Mouse (Mus musculus): ENCODE results near the gene Fads1. TPM values are rescaled to one million over a fixed set of nuclear protein-coding genes. Genes with fewer than 3 reads are reported as not detected.
A peak's percentile ranks its signal among the peaks of the same experiment; 100 is the strongest.

Gene Fads1
- 152 and 155 TPM in 2 replicates for polyA plus RNA-seq (2014; fragmentation: Nextera tagmentation; extraction: Ambion mirVana)

- under 1% methylated on average over 70 of the region's 70 CpGs for WGBS
- peaks cover 12% of the 10 kb centered on the region for H3K4me1 ChIP-seq (ENCODE audit: control insufficient read depth, insufficient read depth, low read length)
- peak within 1 kb of the TSS; percentile 55 for H3K4me3 ChIP-seq (ENCODE audit: low read depth, low read length)
- H3K27ac ChIP-seq (ENCODE audit: low read depth, low read length) = peak within 1 kb of the TSS; percentile 86
- H3K4me2 ChIP-seq = peak within 1 kb of the TSS; percentile 66
- ATAC-seq (ENCODE audit: low FRiP score) (peak; percentile 98), DNase-seq (ENCODE audit: low spot score, missing footprints) (peak; percentile 99)
- H3K9me3 ChIP-seq (ENCODE audit: control insufficient read depth, low read length) = no peaks in the 10 kb centered on the region
- H3K27me3 ChIP-seq (ENCODE audit: control insufficient read depth, insufficient read depth, low read length) = no peaks in the 10 kb centered on the region
- H3K36me3 ChIP-seq (ENCODE audit: control insufficient read depth, insufficient read depth, low read length) = peaks cover 12% of the 10 kb centered on the region; the same call in 1 of the 2 replicates
- H3K9ac ChIP-seq (ENCODE audit: low read length) = peak within 1 kb of the TSS; percentile 90
These were observed at the start of gene Fads1 for GRCm38 (mm10) chr19:10182670-10183298. TSS of gene Fads1 (plus strand) at chr19:10182888.

GRCm38 (mm10) chr19:10134692-10135091, 48.0 kb upstream of the Fads1 start:
- WGBS = 64% methylated on average over 2 of the region's 2 CpGs
- DNase-seq (ENCODE audit: low spot score, missing footprints) = no peak
- H3K27ac ChIP-seq (ENCODE audit: low read depth, low read length) = no peak overlapping the region

GRCm38 (mm10) chr19:10137423-10137822, 45.3 kb upstream of the Fads1 start:
- Histone ChIP-seq H3K36me3 (ENCODE audit: control insufficient read depth, insufficient read depth, low read length) (no peaks in the 10 kb centered on the region), H3K4me2 (no peak overlapping the region), H3K27me3 (ENCODE audit: control insufficient read depth, insufficient read depth, low read length) (no peaks in the 10 kb centered on the region), H3K9me3 (ENCODE audit: control insufficient read depth, low read length) (no peaks in the 10 kb centered on the region), H3K27ac (ENCODE audit: low read depth, low read length) (no peak overlapping the region), H3K9ac (ENCODE audit: low read length) (no peak overlapping the region), H3K4me3 (ENCODE audit: low read depth, low read length) (no peak overlapping the region), H3K4me1 (ENCODE audit: control insufficient read depth, insufficient read depth, low read length) (no peaks in the 10 kb centered on the region)
- no peak for ATAC-seq (ENCODE audit: low FRiP score)
- DNase-seq (ENCODE audit: low spot score, missing footprints) = peak; percentile 61
- WGBS = 85% methylated on average over 5 of the region's 5 CpGs

More at GRCm38 (mm10) chr19:10134692-10135091, 48.0 kb upstream of the Fads1 start:
- Histone ChIP-seq H3K4me3 (ENCODE audit: low read depth, low read length) (no peak overlapping the region), H3K9ac (ENCODE audit: low read length) (no peak overlapping the region), H3K36me3 (ENCODE audit: control insufficient read depth, insufficient read depth, low read length) (no peaks in the 10 kb centered on the region), H3K9me3 (ENCODE audit: control insufficient read depth, low read length) (no peaks in the 10 kb centered on the region), H3K4me1 (ENCODE audit: control insufficient read depth, insufficient read depth, low read length) (no peaks in the 10 kb centered on the region), H3K4me2 (no peak overlapping the region), H3K27me3 (ENCODE audit: control insufficient read depth, insufficient read depth, low read length) (no peaks in the 10 kb centered on the region)
- ATAC-seq (ENCODE audit: low FRiP score) = no peak

GRCm38 (mm10) chr19:10139736-10140135, 43.0 kb upstream of the Fads1 start:
- Histone ChIP-seq H3K9ac (ENCODE audit: low read length) (no peak overlapping the region), H3K4me2 (no peak overlapping the region), H3K36me3 (ENCODE audit: control insufficient read depth, insufficient read depth, low read length) (no peaks in the 10 kb centered on the region), H3K27ac (ENCODE audit: low read depth, low read length) (no peak overlapping the region), H3K9me3 (ENCODE audit: control insufficient read depth, low read length) (no peaks in the 10 kb centered on the region), H3K4me3 (ENCODE audit: low read depth, low read length) (no peak overlapping the region), H3K4me1 (ENCODE audit: control insufficient read depth, insufficient read depth, low read length) (peaks cover 3% of the 10 kb centered on the region; the same call in 1 of the 2 replicates), H3K27me3 (ENCODE audit: control insufficient read depth, insufficient read depth, low read length) (no peaks in the 10 kb centered on the region)
- ATAC-seq (ENCODE audit: low FRiP score) = no peak
- no peak for DNase-seq (ENCODE audit: low spot score, missing footprints)
- WGBS = 87% methylated on average over 6 of the region's 6 CpGs

- Histone ChIP-seq H3K4me1 (ENCODE audit: control insufficient read depth, insufficient read depth, low read length) (peaks cover 5% of the 10 kb centered on the region; the same call in 1 of the 2 replicates), H3K9me3 (ENCODE audit: control insufficient read depth, low read length) (no peaks in the 10 kb centered on the region), H3K9ac (ENCODE audit: low read length) (no peak overlapping the region), H3K36me3 (ENCODE audit: control insufficient read depth, insufficient read depth, low read length) (no peaks in the 10 kb centered on the region), H3K27me3 (ENCODE audit: control insufficient read depth, insufficient read depth, low read length) (no peaks in the 10 kb centered on the region), H3K4me2 (no peak overlapping the region), H3K27ac (ENCODE audit: low read depth, low read length) (no peak overlapping the region), H3K4me3 (ENCODE audit: low read depth, low read length) (no peak overlapping the region)
- 38% methylated on average over 2 of the region's 2 CpGs for WGBS
- DNase-seq (ENCODE audit: low spot score, missing footprints) (peak; percentile 85), ATAC-seq (ENCODE audit: low FRiP score) (0 out of 2 replicates have a peak, but pooled peaks have one; percentile 27)
These were observed 39.0 kb upstream of the Fads1 start for GRCm38 (mm10) chr19:10143667-10144066.

- no peaks in the 10 kb centered on the region for H3K9me3 ChIP-seq (ENCODE audit: control insufficient read depth, low read length)
- 70% methylated on average over 4 of the region's 4 CpGs for WGBS
- H3K4me3 ChIP-seq (ENCODE audit: low read depth, low read length) = no peak overlapping the region
- H3K27me3 ChIP-seq (ENCODE audit: control insufficient read depth, insufficient read depth, low read length) = no peaks in the 10 kb centered on the region
- peaks cover 5% of the 10 kb centered on the region; the same call in 1 of the 2 replicates for H3K4me1 ChIP-seq (ENCODE audit: control insufficient read depth, insufficient read depth, low read length)
- H3K27ac ChIP-seq (ENCODE audit: low read depth, low read length) = no peak overlapping the region
- ATAC-seq (ENCODE audit: low FRiP score) (no peak), DNase-seq (ENCODE audit: low spot score, missing footprints) (no peak)
- H3K36me3 ChIP-seq (ENCODE audit: control insufficient read depth, insufficient read depth, low read length) = no peaks in the 10 kb centered on the region
- no peak overlapping the region for H3K4me2 ChIP-seq
- H3K9ac ChIP-seq (ENCODE audit: low read length) = no peak overlapping the region
These were observed 38.2 kb upstream of the Fads1 start for GRCm38 (mm10) chr19:10144464-10144863.

- 82% methylated on average over 6 of the region's 6 CpGs for WGBS
- Histone ChIP-seq H3K4me1 (ENCODE audit: control insufficient read depth, insufficient read depth, low read length) (peaks cover 3% of the 10 kb centered on the region; the same call in 1 of the 2 replicates), H3K9me3 (ENCODE audit: control insufficient read depth, low read length) (no peaks in the 10 kb centered on the region), H3K9ac (ENCODE audit: low read length) (no peak overlapping the region), H3K36me3 (ENCODE audit: control insufficient read depth, insufficient read depth, low read length) (no peaks in the 10 kb centered on the region), H3K4me3 (ENCODE audit: low read depth, low read length) (no peak overlapping the region), H3K27ac (ENCODE audit: low read depth, low read length) (no peak overlapping the region), H3K4me2 (no peak overlapping the region), H3K27me3 (ENCODE audit: control insufficient read depth, insufficient read depth, low read length) (no peaks in the 10 kb centered on the region)
- ATAC-seq (ENCODE audit: low FRiP score) (no peak), DNase-seq (ENCODE audit: low spot score, missing footprints) (peak; percentile 26)
These were observed 34.1 kb upstream of the Fads1 start for GRCm38 (mm10) chr19:10148555-10148954.

DNA sequence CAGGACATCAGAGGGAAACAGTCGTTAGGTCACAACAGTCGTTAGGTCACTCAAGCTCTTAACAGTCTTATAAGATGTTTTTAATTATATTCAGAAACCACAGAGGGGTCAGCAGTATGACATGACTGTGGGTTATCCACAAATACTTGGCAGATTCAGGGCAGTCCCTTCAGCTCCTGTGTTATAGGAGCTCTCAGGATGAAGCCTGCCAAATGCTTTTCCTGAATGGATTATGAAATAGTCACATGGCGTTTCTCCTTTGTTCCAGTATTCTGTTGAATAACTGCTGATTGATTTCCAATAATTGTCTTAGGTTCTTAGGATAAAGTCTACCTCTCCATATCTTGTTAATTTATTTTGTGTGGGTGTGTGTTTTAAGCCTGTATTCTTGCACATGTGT, 33.5 kb upstream of the Fads1 start:
- Histone ChIP-seq H3K4me1 (ENCODE audit: control insufficient read depth, insufficient read depth, low read length) (peaks cover 2% of the 10 kb centered on the region; the same call in 1 of the 2 replicates), H3K4me2 (no peak overlapping the region), H3K27ac (ENCODE audit: low read depth, low read length) (no peak overlapping the region), H3K4me3 (ENCODE audit: low read depth, low read length) (no peak overlapping the region), H3K9me3 (ENCODE audit: control insufficient read depth, low read length) (no peaks in the 10 kb centered on the region), H3K36me3 (ENCODE audit: control insufficient read depth, insufficient read depth, low read length) (no peaks in the 10 kb centered on the region), H3K27me3 (ENCODE audit: control insufficient read depth, insufficient read depth, low read length) (no peaks in the 10 kb centered on the region), H3K9ac (ENCODE audit: low read length) (no peak overlapping the region)
- 78% methylated on average over 3 of the region's 3 CpGs for WGBS
- DNase-seq (ENCODE audit: low spot score, missing footprints) (no peak), ATAC-seq (ENCODE audit: low FRiP score) (no peak)

DNA sequence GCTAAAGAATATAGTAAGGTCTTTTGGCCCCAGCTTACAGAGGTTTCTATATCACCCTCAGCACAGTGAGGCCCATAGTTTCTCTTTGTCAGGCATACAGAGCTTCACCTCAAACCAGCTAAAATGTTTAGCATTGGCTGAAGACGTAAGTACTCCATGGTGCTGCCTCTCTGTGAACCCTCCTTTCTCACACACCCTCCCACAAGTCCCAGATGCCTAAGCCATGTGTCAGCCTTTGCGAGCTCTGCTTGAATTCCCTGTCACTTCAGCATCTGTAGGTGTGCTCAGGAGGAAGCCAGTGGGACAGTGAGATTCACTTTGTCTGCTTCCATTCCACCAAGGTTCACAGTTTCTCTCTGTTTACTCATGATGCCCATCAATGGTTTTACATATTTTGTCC, 25.0 kb upstream of the Fads1 start:
- no peak overlapping the region for H3K4me3 ChIP-seq (ENCODE audit: low read depth, low read length)
- ATAC-seq (ENCODE audit: low FRiP score) = no peak
- H3K4me1 ChIP-seq (ENCODE audit: control insufficient read depth, insufficient read depth, low read length) = no peaks in the 10 kb centered on the region
- no peak for DNase-seq (ENCODE audit: low spot score, missing footprints)
- 75% methylated on average over 2 of the region's 2 CpGs for WGBS
- H3K27me3 ChIP-seq (ENCODE audit: control insufficient read depth, insufficient read depth, low read length) = no peaks in the 10 kb centered on the region
- no peak overlapping the region for H3K4me2 ChIP-seq
- H3K27ac ChIP-seq (ENCODE audit: low read depth, low read length) = no peak overlapping the region
- H3K36me3 ChIP-seq (ENCODE audit: control insufficient read depth, insufficient read depth, low read length) = no peaks in the 10 kb centered on the region
- no peak overlapping the region for H3K9ac ChIP-seq (ENCODE audit: low read length)
- peaks cover 2% of the 10 kb centered on the region; the same call in 1 of the 2 replicates for H3K9me3 ChIP-seq (ENCODE audit: control insufficient read depth, low read length)

Data from midbrain, embryonic 11.5 days (tissue).